7 mouse cellular contexts compared by ENCODE assay signal in the genomic region with DNA sequence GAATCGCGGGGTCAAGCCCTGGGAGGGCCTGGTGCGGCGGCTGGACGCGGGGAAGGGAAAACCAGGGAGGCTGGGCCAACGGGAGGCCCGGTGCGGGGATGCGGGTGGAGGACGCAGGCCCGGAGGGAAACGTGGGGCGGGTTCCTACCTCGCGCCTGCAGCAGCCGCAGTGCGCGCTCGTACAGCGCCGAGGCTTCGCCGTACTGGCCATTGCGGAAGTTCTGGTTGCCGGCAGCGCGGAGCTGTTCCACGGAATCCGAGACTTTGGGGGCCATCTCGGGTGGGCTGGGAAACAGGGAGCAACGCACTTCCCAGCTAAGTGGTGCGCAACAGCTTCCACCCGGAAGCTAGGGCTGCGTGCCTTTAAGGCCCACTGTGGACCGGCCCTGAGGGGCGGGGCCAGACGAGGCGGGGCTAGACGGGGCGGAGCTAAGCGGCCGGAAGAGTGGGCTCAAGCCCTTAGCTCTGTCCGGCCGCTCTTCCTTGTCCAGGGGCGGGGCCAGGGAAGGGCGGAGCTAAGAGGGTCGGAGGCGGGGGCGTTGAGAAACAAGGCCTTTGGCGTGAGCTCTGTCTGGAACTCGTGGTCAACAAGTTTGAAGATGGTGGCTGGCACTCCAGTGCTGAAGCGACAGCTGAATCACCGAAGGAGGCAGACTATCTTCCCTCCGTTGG. TPM values are rescaled to one million over a fixed set of nuclear protein-coding genes. Genes with fewer than 3 reads are reported as not detected.
DNase-seq lines count a peak whose midpoint lies in the region; ATAC-seq lines count a peak whose summit lies in the region.

TSS of gene Tomm34 (minus strand) at position 405 of the 672 bp plus-strand sequence.

- ATAC-seq in intestine, embryonic 15.5 days = peak; percentile 97

- peak within 1 kb of the TSS; percentile 99 for H3K4me3 ChIP-seq in intestine, embryonic 15.5 days (replicated peaks)
- peak within 1 kb of the TSS; percentile 98 for H3K4me3 ChIP-seq in midbrain, embryonic 10.5 days

- under 1% methylated on average over 54 of the region's 55 CpGs for WGBS in intestine, embryonic 15.5 days
- 1% methylated on average over 55 of the region's 55 CpGs for WGBS in midbrain, embryonic 10.5 days

- H3K4me2 ChIP-seq in intestine, embryonic 15.5 days (replicated peaks) = peak within 1 kb of the TSS; percentile 89

- H3K27me3 ChIP-seq in intestine, embryonic 15.5 days (replicated peaks) = no peaks in the 10 kb centered on the region
- no peaks in the 10 kb centered on the region for H3K27me3 ChIP-seq in midbrain, embryonic 10.5 days (ENCODE audit: low read depth, poor library complexity, severe bottlenecking)

- peak within 1 kb of the TSS; percentile 85 for H3K27ac ChIP-seq in intestine, embryonic 15.5 days
- H3K27ac ChIP-seq in midbrain, embryonic 10.5 days (replicated peaks) = peak within 1 kb of the TSS; percentile 93

- H3K36me3 ChIP-seq in intestine, embryonic 15.5 days = peaks cover 7% of the 10 kb centered on the region; the same call in 1 of the 2 replicates
- H3K36me3 ChIP-seq in midbrain, embryonic 10.5 days = peaks cover 18% of the 10 kb centered on the region

- H3K9me3 ChIP-seq in intestine, embryonic 15.5 days = no peaks in the 10 kb centered on the region
- H3K9me3 ChIP-seq in midbrain, embryonic 10.5 days (replicated peaks) = no peaks in the 10 kb centered on the region

- peak within 1 kb of the TSS; percentile 94 for H3K9ac ChIP-seq in intestine, embryonic 15.5 days

- DNase-seq in adrenal gland, adult 18-20 months (ENCODE audit: low spot score in 2 of 2) = peak; percentile 96 to 97
- DNase-seq in embryo, embryonic 11 days = peak; percentile 97
- DNase-seq in gastrocnemius, postnatal 36 days = peak; percentile 95 to 97
- DNase-seq in left cerebral cortex, postnatal 25 days (ENCODE audit: low spot score in 2 of 2) = peak; percentile 85 to 90
- DNase-seq in midbrain, embryonic 10.5 days (ENCODE audit: low spot score) = peak; percentile 98
- peak; percentile 84 for DNase-seq in right cerebral cortex, postnatal 4 days

- intact Hi-C loops in gastrocnemius, postnatal 36 days (cut with DNase I) = no loop called here
- intact Hi-C loops in left cerebral cortex, postnatal 25 days (cut with DNase I) = loop anchor here (2.0 kb wide), 1 partner anchor 76 kb away; the partner anchor contains the start of gene Ywhab

- H3K4me1 ChIP-seq in intestine, embryonic 15.5 days (replicated peaks) = peaks cover 16% of the 10 kb centered on the region; the same call in 1 of the 2 replicates
- peaks cover 37% of the 10 kb centered on the region for H3K4me1 ChIP-seq in midbrain, embryonic 10.5 days

RNA-seq across cellular contexts. Expression of gene Tomm34, which starts in this region (rescaled TPM):
- total RNA-seq in adrenal gland, adult 18-20 months (2021) = 10 to 100 TPM; 37.2 to 52.7 TPM
- 10 to 100 TPM; 10.4 to 11.4 TPM for total RNA-seq in gastrocnemius, postnatal 36 days (2021)
- polyA plus RNA-seq in intestine, embryonic 15.5 days (2015; fragmentation: Nextera tagmentation; extraction: Ambion mirVana) = 52.8 and 55.4 TPM in 2 replicates
- 10 to 100 TPM; 62.5 to 65.0 TPM for total RNA-seq in left cerebral cortex, postnatal 25 days (2021)
- polyA plus RNA-seq in midbrain, embryonic 10.5 days (2016; fragmentation: Nextera tagmentation; extraction: Ambion mirVana) = 58.7 and 60.0 TPM in 2 replicates

Comparison
In these comparisons a context has a peak if more than half of its experiments do, and no peak if none do; other contexts are left out.
1. Peak in every context shown above with its lines: DNase-seq, ATAC-seq, H3K4me3 ChIP-seq and H3K27ac ChIP-seq.